Mouse (Mus musculus) testis, adult 2 months (tissue): ENCODE measurements around the gene Gm12184.

Experiments
- CTCF ChIP-seq: fragments of 200-500 bp; IDR thresholded peaks from 2 replicates; pipeline ENCODE4 v1.5.1; 2012; ENCODE audit warnings: low read depth, mild to moderate bottlenecking, inconsistent platforms, low read length, moderate library complexity; ENCODE audit not compliant: control insufficient read depth, insufficient read depth, insufficient replicate concordance
- POLR2A ChIP-seq: fragments of 200-500 bp; IDR thresholded peaks from 2 replicates; pipeline ENCODE4 v1.6.1; 2012; ENCODE audit warnings: low read depth, mild to moderate bottlenecking, inconsistent platforms, low read length, moderate library complexity; ENCODE audit not compliant: control insufficient read depth

DNA sequence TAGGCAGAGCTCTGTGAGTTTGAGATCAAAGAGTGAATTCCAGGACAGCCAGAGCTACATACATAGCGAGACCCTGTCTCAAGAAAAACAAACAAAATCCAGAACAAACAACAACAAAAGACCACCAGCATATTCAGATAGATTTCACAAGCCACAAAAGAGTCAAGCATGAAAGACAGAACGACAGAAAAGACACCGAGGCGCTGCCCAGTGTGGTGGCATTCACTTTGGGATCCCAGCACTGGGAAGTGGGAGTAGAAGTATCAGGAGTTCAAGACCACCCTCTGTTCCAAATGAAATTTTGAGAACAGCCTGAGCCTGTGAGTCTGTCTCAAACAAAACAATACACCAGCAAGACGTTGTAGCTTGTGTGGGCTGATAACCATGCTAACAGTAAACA lies 20.4 kb upstream of the Gm12184 start:
- TF ChIP-seq CTCF (no peak), POLR2A (no peak)
